Mouse (Mus musculus) embryonic fibroblast, embryonic 13.5 days (primary cell): ENCODE data around the gene Zfp398.

Source experiments
- CTCF ChIP-seq: IDR thresholded peaks from 2 replicates; pipeline ENCODE4 v1.5.1; 2011; ENCODE audit warnings: mild to moderate bottlenecking, control low read depth, low read length, moderate library complexity, borderline replicate concordance; ENCODE audit not compliant: insufficient read depth
- POLR2A ChIP-seq: IDR thresholded peaks from 2 replicates; pipeline ENCODE4 v1.6.1; 2011; ENCODE audit warnings: low read depth, mild to moderate bottlenecking, control low read depth, low read length, moderate library complexity

DNA sequence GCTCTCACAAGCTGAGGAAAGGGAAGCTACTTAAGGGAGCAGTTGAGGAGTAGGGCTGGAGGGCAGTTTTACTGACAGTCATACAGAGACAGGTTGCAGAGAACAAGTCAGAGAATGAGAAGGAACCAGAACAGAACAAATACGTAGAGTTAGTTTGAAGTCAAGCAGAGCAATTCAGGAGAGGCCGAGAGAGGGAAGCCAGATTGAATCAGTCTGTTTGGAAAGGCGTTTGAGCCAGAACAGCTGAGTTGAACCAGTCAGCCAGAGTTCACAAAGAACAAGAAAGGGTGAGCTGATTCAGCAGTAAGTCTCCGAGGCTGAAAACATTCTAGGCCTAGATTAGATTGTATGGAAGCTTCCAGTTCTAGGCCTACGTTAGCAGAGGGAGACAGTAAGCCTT is 42.2 kb upstream of the Zfp398 start:
- TF ChIP-seq POLR2A (no peak), CTCF (no peak)
